Mouse (Mus musculus): ENCODE data around the gene Bcl9l.

The Bcl9l gene

GRCm38 (mm10) chr9:44483041-44483509, 450 bp downstream of the Bcl9l start:
- DNase-seq (ENCODE audit: low spot score in 2 of 2), result peak in 1 of 2 experiments; percentile 17

DNA sequence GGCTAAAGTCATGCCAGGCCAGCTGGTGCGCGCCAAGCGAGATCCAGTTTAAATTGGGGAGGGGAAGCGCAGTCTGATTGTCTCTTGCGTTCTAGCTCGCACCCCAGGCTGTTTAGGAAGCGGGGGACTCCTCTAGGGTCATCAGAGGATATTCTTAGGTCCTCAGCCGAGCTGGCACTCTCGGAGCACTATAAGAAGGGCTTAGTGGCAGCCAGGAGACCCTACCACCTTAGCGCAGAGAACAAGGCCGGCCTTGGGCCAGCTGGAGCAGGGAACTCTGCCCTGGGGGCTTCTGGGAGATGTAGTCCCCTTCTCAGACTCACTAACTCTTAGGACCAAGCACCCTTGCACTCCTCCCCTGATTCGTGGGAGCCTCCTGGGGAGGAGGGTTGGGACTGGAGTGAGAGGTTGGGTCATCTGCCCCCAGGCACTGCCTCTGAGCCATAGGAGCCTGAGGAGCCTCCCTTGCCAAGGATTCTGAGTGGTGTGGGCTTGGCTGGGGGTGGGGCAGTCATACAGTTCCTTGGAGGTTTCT, 952 bp downstream of the Bcl9l start:
- DNase-seq (ENCODE audit: low spot score in 2 of 2), result peak; percentile 29 to 73

DNA sequence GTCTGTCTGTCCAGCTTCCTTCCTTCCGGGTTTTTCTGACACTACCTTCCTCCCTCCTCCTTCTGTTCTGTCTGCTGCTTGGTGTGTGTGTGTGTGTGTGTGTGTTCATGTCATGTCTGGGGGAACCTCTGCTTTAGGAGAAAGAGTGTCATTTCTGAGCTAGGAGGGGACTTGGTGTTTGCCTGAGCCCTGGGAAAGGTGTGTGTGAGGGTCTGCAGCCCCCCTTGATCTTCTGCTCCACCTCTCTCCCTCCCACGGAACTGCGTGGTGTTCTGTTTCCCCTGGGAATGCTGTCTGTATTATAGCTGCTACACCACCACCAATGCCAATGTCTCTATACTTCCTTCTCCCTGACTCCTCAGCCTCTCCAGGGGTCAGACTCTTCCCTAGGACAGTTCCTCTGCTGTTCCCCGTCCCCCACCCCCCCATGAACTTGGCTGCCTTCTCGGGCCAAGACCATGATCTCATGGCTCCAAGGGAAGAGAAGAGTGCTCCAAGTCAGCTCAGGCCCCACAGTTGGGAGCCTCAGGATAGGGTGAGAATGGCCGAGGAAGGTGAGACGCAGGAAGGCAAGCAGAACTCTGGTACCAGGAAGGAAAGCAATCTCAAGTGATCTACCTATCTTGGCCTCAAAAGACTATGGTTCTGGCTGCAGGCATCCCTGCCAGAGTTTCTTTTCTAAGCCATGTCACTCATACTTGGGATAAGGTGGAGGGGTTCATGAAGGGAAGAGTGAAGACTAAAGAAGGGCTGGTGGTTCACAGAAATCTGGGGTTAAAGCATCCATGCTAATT, 1.9 kb downstream of the Bcl9l start:
- no peak for DNase-seq (ENCODE audit: low spot score in 2 of 2)

GRCm38 (mm10) chr9:44485105-44485515, 2.5 kb downstream of the Bcl9l start:
- DNase-seq (ENCODE audit: low spot score in 2 of 2), result no peak

- no peak for DNase-seq (ENCODE audit: low spot score in 2 of 2)
Measured at GRCm38 (mm10) chr9:44485516-44486161, 3.0 kb downstream of the Bcl9l start.

GRCm38 (mm10) chr9:44486335-44486734, 3.7 kb downstream of the Bcl9l start:
- DNase-seq (ENCODE audit: low spot score in 2 of 2), result no peak

DNA sequence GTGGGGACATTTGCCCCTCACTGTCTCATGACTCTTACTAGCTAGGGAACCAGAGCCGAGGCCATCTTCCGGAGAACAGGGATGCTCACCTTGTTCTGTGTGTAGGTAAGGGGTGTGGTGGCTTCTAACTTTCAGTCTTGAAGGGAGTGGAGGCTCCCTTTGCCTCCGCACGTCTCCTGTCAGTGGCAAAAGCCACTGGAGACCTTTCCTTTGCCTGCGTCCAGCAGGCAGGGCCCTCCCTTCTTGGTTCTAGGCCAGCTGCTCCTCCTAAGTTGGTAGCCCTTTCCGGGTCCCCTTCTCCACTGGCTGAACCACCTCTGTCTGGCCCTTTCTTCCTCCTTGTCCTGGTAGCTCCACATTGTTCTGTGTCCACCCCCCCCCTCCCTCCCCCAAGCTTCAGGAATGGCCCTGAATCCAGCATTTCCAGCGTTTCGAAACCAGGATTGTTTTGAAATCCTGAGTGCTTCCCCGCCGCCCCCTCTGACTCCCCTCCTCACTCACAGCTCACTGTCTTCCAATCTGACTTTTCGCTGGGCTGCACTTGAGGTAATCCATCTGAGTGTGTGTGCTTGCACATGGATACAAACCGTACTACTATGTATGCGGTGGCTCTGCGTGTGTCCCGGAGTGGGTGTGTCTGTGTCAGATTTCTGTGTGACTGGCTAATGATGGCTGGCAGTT, 4.3 kb downstream of the Bcl9l start:
- no peak for DNase-seq (ENCODE audit: low spot score in 2 of 2)

GRCm38 (mm10) chr9:44487441-44487840, 4.8 kb downstream of the Bcl9l start:
- DNase-seq (ENCODE audit: low spot score in 2 of 2), result no peak

DNA sequence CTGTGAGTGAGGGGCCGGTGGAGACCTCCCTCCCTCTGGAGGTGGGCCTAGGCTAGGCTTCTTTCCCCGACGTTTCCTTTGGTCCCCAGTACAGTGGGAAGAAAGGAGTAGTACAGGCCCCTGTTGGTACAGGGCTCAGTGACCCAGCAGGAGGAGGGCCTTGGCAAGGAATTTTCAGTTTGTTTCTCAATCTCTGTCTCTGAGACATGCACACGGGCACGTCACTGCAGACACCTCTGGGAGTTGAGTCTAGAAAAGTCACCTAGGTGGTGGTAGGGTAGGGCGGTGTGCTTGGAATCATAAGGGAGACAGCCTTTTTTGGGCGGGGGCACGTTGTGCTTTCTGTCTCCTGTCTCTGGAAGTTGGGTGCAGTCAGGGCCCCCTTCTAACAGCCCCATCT, 5.8 kb downstream of the Bcl9l start:
- DNase-seq (ENCODE audit: low spot score in 2 of 2), result no peak

- DNase-seq (ENCODE audit: low spot score in 2 of 2), result peak in 1 of 2 experiments; percentile 16
Measured at GRCm38 (mm10) chr9:44488855-44489381, 6.3 kb downstream of the Bcl9l start.

- no peak for DNase-seq (ENCODE audit: low spot score in 2 of 2)
Measured at GRCm38 (mm10) chr9:44489651-44490085, 7.0 kb downstream of the Bcl9l start.

DNA sequence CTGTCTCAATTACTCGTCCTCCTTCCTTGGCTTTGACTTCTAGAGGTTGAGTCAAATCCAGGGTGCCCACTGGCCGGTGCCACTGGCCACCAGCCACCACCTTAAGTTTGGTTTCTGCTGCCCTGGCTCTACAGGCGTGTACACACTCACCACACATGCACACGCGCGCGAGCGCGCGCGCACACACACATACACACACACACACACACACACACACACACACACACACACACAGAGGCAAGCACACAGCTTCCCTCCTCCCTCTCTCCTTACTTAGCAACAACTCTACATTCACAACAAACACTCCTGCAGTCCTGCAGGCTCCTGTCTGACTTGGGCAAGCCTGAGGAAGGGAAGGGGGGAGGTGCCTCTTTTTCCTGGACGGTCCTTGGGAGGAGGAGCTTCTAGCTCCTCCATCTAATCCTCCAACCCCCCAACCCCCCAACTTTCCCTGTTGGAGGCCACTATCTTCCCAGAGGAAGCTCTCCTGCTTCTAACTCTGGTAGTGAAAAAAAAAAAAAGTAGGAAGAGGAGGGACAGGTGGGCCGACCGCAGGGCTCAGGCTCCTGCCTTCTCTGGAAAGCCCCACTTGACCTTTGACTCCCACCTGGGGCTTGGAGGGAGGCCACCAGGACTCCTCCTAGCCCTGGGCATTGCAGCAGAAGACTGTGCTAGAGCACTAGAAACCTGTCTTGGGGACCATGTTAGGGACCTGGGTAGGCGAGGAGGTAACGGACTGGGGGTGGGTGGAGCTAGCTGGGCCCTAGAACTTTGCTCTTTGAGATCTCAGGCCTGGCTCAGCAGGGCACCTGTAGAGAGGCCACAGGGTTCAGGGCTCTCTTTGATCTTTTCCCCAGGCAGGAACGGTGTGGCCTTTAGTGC, 7.7 kb downstream of the Bcl9l start:
- no peak for DNase-seq (ENCODE audit: low spot score in 2 of 2)

DNA sequence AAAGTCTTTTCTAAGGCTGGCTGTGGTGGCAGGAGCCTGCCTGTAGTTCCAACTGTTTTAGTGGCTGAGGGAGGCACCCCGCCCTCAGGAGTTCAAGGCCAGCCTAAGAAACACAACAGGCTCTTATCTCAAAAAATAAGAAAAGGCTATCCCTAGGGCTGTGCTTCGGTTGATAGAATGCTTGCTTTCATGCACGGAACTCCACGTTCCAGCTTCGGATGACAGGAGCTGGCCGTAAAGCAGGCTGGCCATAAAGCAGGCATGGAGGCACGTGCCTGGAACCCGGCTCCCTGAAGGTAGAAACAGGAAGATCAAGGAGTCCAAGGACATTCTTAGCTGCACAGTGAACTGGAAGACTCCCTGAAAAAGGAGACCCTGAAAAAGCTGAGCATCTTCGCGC, 8.7 kb downstream of the Bcl9l start:
- DNase-seq (ENCODE audit: low spot score in 2 of 2), result no peak

- DNase-seq (ENCODE audit: low spot score in 2 of 2), result no peak
Measured at GRCm38 (mm10) chr9:44492631-44493461, 10.2 kb downstream of the Bcl9l start.

- peak; percentile 51 to 77 for DNase-seq (ENCODE audit: low spot score in 2 of 2)
Measured at GRCm38 (mm10) chr9:44494261-44494862, 11.7 kb downstream of the Bcl9l start.

- peak in 1 of 2 experiments; percentile 17 for DNase-seq (ENCODE audit: low spot score in 2 of 2)
Measured at GRCm38 (mm10) chr9:44494863-44495809, 12.5 kb downstream of the Bcl9l start.

- DNase-seq (ENCODE audit: low spot score in 2 of 2), result no peak
Measured at GRCm38 (mm10) chr9:44495810-44496344, 13.3 kb downstream of the Bcl9l start.

DNA sequence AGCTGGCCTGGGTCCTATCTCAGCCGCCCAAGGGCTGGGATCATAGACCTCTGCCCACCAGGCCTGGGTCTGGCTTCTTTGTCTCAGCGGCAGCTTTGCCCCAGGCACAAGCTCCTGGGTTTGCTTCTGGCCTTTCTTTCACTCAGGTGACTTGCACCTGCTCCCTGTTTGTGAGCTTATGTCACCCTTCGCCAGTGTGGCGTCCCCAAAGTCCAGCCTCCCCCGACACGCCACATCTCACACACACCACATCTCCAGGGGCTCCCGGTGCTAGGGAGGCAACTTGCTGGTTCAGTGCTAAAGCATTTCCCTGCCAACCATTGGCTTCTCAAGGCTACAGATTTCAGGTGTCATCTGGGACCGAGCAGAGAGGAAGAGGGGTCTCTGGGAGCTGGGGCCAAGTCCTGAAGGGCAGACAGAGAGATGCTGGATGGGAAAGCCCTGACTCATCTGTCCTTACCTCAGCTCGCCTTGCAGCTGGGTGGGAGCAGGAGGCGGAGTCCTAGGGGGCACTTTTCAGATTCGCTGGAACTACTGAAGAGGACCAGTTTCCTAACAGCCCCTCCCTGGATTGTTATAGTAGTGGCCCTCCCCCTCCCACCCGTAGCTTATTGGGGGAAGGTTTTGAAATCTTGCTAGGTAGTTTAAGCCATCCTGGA, 14.3 kb downstream of the Bcl9l start:
- no peak for DNase-seq (ENCODE audit: low spot score in 2 of 2)
